Mouse (Mus musculus) hindbrain, embryonic 11.5 days (tissue): ENCODE data around the gene Pml. TPM values are rescaled to one million over a fixed set of nuclear protein-coding genes. Genes with fewer than 3 reads are reported as not detected.

Experiments used
- ATAC-seq: fragments of 200-750 bp; cut with Nextera tagmentation; 2 replicates; pipeline ENCODE4 v1.8.0; 2017; ENCODE audit warnings: mild to moderate bottlenecking, moderate TSS enrichment, moderate library complexity; ENCODE audit not compliant: low FRiP score
- DNase-seq: peaks from one replicate; pipeline ENCODE4 v3.0.0-alpha.2; 2015; ENCODE audit warnings: low spot score
- H3K27ac ChIP-seq: fragments of 300-500 bp; sonication (generic); 2 replicates; pipeline ENCODE4 v1.5.1; 2014; ENCODE audit warnings: mild to moderate bottlenecking, low read depth, low read length
- H3K27me3 ChIP-seq: fragments of 300-500 bp; sonication (generic); 2 replicates; pipeline ENCODE4 v1.6.1; 2014; ENCODE audit warnings: mild to moderate bottlenecking, low read length, moderate library complexity, mixed read lengths; ENCODE audit not compliant: control insufficient read depth, insufficient read depth
- H3K36me3 ChIP-seq: fragments of 300-500 bp; sonication (generic); 2 replicates; pipeline ENCODE4 v1.6.1; 2014; ENCODE audit warnings: mild to moderate bottlenecking, low read length, moderate library complexity, mixed read lengths; ENCODE audit not compliant: control insufficient read depth, insufficient read depth
- H3K4me1 ChIP-seq: fragments of 300-500 bp; sonication (generic); replicated peaks from 2 replicates; pipeline ENCODE4 v1.6.1; 2014; ENCODE audit warnings: low read length, mixed read lengths; ENCODE audit not compliant: control insufficient read depth, insufficient read depth
- H3K4me2 ChIP-seq: fragments of 300-500 bp; sonication (generic); replicated peaks from 2 replicates; pipeline ENCODE4 v1.6.1; 2014; ENCODE audit warnings: mild to moderate bottlenecking, low read depth, low read length
- H3K4me3 ChIP-seq: fragments of 300-500 bp; sonication (generic); 2 replicates; pipeline ENCODE4 v1.5.1; 2014; ENCODE audit warnings: low read depth, low read length
- H3K9ac ChIP-seq: fragments of 300-500 bp; sonication (generic); 2 replicates; pipeline ENCODE4 v1.6.1; 2014; ENCODE audit warnings: low read depth, low read length
- H3K9me3 ChIP-seq: fragments of 300-500 bp; sonication (generic); 2 replicates; pipeline ENCODE4 v1.6.1; 2016; ENCODE audit warnings: low read length; ENCODE audit not compliant: control insufficient read depth
- WGBS: fragments of 180-500 bp; shearing (Covaris S2); extraction: QIAGEN DNeasy Blood & Tissue Kit; methylation state at CpG from one replicate; pipeline ENCODE4 v1.1.7; 2014; 5-methylcytosine and 5-hydroxymethylcytosine counted together
- polyA plus RNA-seq: library from polyadenylated mRNA; unstranded; fragments of >200 nt; fragmentation: Nextera tagmentation; extraction: Ambion mirVana; gene quantifications from 2 replicates; pipeline ENCODE4 v1.2.1, GENCODE M21; 2014

The Pml gene
- polyA plus RNA-seq, 1 experiment from 2014 or later = 8.3 TPM

DNA sequence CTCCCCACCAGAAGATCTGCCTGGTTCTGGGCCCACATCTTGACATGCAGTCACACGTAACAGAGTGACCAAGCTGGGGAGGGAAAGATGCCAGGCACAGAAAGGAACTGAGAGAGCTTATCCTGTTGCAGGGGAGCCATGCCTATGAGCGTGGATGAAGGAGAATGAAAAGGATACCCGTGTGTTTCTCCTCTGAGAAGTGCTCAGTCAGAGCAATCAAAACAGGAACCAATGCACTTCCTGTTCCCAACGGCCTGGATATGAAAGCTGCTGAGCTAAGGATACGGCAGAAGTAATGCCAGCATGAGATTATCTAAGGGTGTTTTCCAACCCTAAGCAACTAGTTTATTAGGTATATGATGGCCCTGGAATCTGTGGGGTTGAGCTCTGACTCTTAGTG is 17.2 kb downstream of the Pml start:
- 73% methylated on average over 5 of the region's 5 CpGs for WGBS
- Histone ChIP-seq H3K27ac (no peak overlapping the region), H3K4me1 (no peaks in the 10 kb centered on the region), H3K9me3 (no peaks in the 10 kb centered on the region), H3K4me2 (no peak overlapping the region), H3K27me3 (no peaks in the 10 kb centered on the region), H3K36me3 (no peaks in the 10 kb centered on the region), H3K4me3 (no peak overlapping the region), H3K9ac (no peak overlapping the region)
- no peak for ATAC-seq
- no peak for DNase-seq

DNA sequence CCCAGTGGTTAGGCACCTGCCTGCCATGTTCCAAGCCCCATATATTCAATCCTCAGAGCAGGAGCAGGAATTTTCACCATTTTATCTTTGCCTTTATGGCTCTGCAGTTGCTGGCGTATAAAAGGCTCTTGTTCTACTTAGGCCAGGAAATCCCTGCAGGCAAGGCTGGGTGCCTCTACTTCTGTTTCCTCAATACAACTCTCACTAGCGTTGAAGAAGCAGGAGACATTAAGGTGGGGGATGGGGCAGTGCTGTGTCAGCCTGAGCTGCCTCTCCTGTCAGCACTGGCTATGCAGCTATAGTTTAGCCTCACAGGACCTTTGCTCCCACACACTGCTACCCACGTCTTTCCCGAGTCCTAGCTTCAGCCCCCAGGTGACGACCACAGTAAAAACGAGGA is 17.8 kb downstream of the Pml start:
- H3K4me3 ChIP-seq = no peak overlapping the region
- no peak overlapping the region for H3K27ac ChIP-seq
- H3K4me2 ChIP-seq = no peak overlapping the region
- H3K9ac ChIP-seq = no peak overlapping the region
- no peaks in the 10 kb centered on the region for H3K27me3 ChIP-seq
- 72% methylated on average over 6 of the region's 6 CpGs for WGBS
- no peaks in the 10 kb centered on the region for H3K36me3 ChIP-seq
- no peaks in the 10 kb centered on the region for H3K4me1 ChIP-seq
- DNase-seq = no peak
- ATAC-seq = no peak
- no peaks in the 10 kb centered on the region for H3K9me3 ChIP-seq

GRCm38 (mm10) chr9:58228777-58229466 is 20.7 kb downstream of the Pml start:
- Histone ChIP-seq H3K4me2 (no peak overlapping the region), H3K36me3 (no peaks in the 10 kb centered on the region), H3K27me3 (no peaks in the 10 kb centered on the region), H3K9ac (no peak overlapping the region), H3K4me3 (no peak overlapping the region), H3K9me3 (no peaks in the 10 kb centered on the region), H3K4me1 (no peaks in the 10 kb centered on the region), H3K27ac (no peak overlapping the region)
- DNase-seq (no peak), ATAC-seq (no peak)
- WGBS = 88% methylated on average over 9 of the region's 9 CpGs

- Histone ChIP-seq H3K36me3 (no peaks in the 10 kb centered on the region), H3K27me3 (no peaks in the 10 kb centered on the region), H3K4me3 (no peak overlapping the region), H3K4me2 (no peak overlapping the region), H3K9ac (no peak overlapping the region), H3K27ac (no peak overlapping the region), H3K4me1 (no peaks in the 10 kb centered on the region), H3K9me3 (no peaks in the 10 kb centered on the region)
- DNase-seq = peak; percentile 62
- WGBS = 66% methylated on average over 9 of the region's 9 CpGs
- ATAC-seq = no peak
Measured at GRCm38 (mm10) chr9:58225915-58226913, 23.4 kb downstream of the Pml start.

- no peaks in the 10 kb centered on the region for H3K36me3 ChIP-seq
- H3K27ac ChIP-seq = no peak overlapping the region
- H3K4me3 ChIP-seq = no peak overlapping the region
- ATAC-seq (no peak), DNase-seq (no peak)
- no peak overlapping the region for H3K9ac ChIP-seq
- no peak overlapping the region for H3K4me2 ChIP-seq
- WGBS = 90% methylated on average over 2 of the region's 2 CpGs
- H3K4me1 ChIP-seq = no peaks in the 10 kb centered on the region
- no peaks in the 10 kb centered on the region for H3K9me3 ChIP-seq
- H3K27me3 ChIP-seq = no peaks in the 10 kb centered on the region
Measured at GRCm38 (mm10) chr9:58224356-58224755, 25.2 kb downstream of the Pml start.

DNA sequence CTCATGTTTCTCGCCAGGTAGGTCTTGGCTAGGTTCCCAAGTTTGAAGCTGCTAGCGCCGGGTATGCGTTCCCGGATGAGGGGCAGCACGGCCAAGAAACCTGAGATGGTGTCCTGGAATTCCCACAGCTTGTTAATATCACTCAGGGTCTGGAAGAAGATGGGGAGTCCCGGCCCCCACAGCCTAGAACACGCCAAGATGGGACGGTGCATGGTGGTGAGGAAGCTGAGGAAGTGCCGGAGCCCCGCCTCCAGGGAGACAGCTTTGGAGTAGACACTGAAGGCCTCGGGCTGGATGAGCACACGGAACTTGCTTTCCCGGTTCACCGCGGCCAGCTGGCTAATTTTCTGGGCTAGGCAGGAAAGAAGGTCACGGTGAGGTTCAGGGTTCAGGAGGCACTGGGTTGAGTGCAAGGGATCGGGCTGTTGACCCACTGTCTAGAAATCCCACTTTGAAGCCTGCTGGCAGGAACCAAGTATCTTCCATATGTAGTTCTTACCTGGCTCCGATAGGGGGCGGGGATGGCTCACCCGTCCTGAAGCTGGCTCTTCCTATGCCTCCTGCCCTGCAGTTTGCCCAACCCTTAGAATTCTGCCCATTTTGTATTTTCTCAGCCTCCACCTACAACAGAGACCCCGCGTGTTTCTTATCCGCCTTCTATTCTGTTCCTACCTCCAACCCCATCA is 29.2 kb downstream of the Pml start:
- no peaks in the 10 kb centered on the region for H3K4me1 ChIP-seq
- no peaks in the 10 kb centered on the region for H3K36me3 ChIP-seq
- H3K9ac ChIP-seq = no peak overlapping the region
- no peaks in the 10 kb centered on the region for H3K27me3 ChIP-seq
- no peak overlapping the region for H3K4me2 ChIP-seq
- H3K4me3 ChIP-seq = no peak overlapping the region
- no peak for ATAC-seq
- WGBS = 71% methylated on average over 24 of the region's 24 CpGs
- DNase-seq = peak; percentile 69
- no peaks in the 10 kb centered on the region for H3K9me3 ChIP-seq
- H3K27ac ChIP-seq = no peak overlapping the region

DNA sequence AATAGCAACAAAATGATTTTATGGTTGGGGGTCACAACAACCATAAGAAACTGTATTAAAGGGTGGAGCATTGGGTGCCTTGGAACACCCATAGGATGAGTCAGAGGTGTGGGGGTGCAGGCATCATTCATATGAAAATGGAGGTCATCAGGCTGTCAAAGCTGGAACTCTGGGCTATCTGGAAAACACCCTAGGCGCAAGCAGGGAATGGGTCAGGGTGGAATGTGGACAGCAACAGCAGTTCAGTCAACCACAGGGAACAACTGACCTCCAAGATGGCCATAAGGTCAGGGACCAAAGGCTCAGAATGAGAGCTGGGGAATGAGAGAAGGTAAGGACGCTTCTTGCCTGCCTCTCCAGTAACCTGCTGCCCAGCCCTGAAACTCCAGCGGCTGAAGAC is 31.0 kb downstream of the Pml start:
- DNase-seq (no peak), ATAC-seq (no peak)
- Histone ChIP-seq H3K36me3 (no peaks in the 10 kb centered on the region), H3K27me3 (no peaks in the 10 kb centered on the region), H3K27ac (no peak overlapping the region), H3K9ac (no peak overlapping the region), H3K4me1 (0 out of 2 replicates have a peak, but pooled peaks cover 2% of the 10 kb centered on the region), H3K4me2 (no peak overlapping the region), H3K4me3 (no peak overlapping the region), H3K9me3 (no peaks in the 10 kb centered on the region)
- WGBS = 87% methylated on average over 3 of the region's 3 CpGs

DNA sequence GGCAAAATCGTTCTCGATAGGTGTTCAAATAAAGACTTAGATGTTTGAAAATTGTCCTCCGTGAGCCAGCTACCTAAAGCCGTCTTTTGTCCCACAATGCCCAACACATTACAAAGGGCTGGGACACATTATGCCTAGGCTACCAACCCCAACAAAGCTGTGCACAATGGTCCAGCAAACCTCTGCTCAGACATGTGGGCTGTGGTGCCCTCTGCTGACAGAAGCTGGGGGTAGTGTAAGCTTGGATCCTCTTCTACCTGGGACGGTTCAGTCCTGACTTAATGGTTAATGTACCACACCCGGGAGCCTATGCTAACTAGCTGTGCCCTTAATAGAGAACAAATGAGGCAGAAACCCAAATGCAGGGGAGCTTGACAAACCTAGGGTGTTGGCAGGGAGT is 33.2 kb downstream of the Pml start:
- ATAC-seq = no peak
- Histone ChIP-seq H3K36me3 (no peaks in the 10 kb centered on the region), H3K27me3 (no peaks in the 10 kb centered on the region), H3K9ac (no peak overlapping the region), H3K4me2 (no peak overlapping the region), H3K9me3 (no peaks in the 10 kb centered on the region), H3K4me1 (0 out of 2 replicates have a peak, but pooled peaks cover 2% of the 10 kb centered on the region), H3K27ac (no peak overlapping the region), H3K4me3 (no peak overlapping the region)
- peak; percentile 69 for DNase-seq
- 47% methylated on average over 6 of the region's 6 CpGs for WGBS
